Mouse (Mus musculus): ENCODE results near the gene Shd. TPM values are rescaled to one million over a fixed set of nuclear protein-coding genes. Genes with fewer than 3 reads are reported as not detected.

The Shd gene
- total and polyA plus RNA-seq, 3 experiments: 0.31 to 0.89 TPM; not detected in 1

- no peaks in the 10 kb centered on the region for H3K27me3 ChIP-seq (ENCODE audit: control insufficient read depth in 1 of 2, insufficient read depth in 2 of 2, low read length in 2 of 2)
- no peaks in the 10 kb centered on the region; a peak in 1 of 4 replicates for H3K36me3 ChIP-seq (ENCODE audit: control insufficient read depth in 1 of 2, insufficient read depth in 2 of 2, low read length in 2 of 2)
- H3K4me3 ChIP-seq (ENCODE audit: control insufficient read depth in 1 of 2, insufficient read depth in 1 of 2, low read depth in 2 of 2, low read length in 2 of 2): no peak overlapping the region
- no peaks in the 10 kb centered on the region for H3K9me3 ChIP-seq (replicated peaks; ENCODE audit: insufficient read depth, low read length)
- no peak for TF ChIP-seq E2F4 (IDR thresholded peaks at IDR 0.05; ENCODE audit: borderline replicate concordance, low read depth, low read length)
- no peak for TF ChIP-seq ZNF384 (IDR thresholded peaks at IDR 0.05; ENCODE audit: low read depth, low read length)
- no peak overlapping the region for H3K9ac ChIP-seq (ENCODE audit: control insufficient read depth, low read depth, low read length, poor library complexity, severe bottlenecking)
- no peak for DNase-seq (ENCODE audit: low read depth, low spot score)
- no peak overlapping the region for H3K27ac ChIP-seq (ENCODE audit: control insufficient read depth, low read depth, low read length)
- H3K4me1 ChIP-seq (ENCODE audit: control insufficient read depth in 1 of 2, insufficient read depth in 2 of 2, low read length in 2 of 2): no peaks in the 10 kb centered on the region
- no peaks in the 10 kb centered on the region for H3K79me2 ChIP-seq (ENCODE audit: control insufficient read depth, insufficient read depth, low read length, poor library complexity)
Measured at GRCm38 (mm10) chr17:55968210-55968609, 2.1 kb upstream of the Shd start.

- H3K36me3 ChIP-seq (ENCODE audit: control insufficient read depth in 1 of 2, insufficient read depth in 2 of 2, low read length in 2 of 2): no peaks in the 10 kb centered on the region; a peak in 1 of 4 replicates
- no peak overlapping the region for H3K9ac ChIP-seq (ENCODE audit: control insufficient read depth, low read depth, low read length, poor library complexity, severe bottlenecking)
- TF ChIP-seq CHD2 (IDR thresholded peaks at IDR 0.05; ENCODE audit: low read length): no peak
- peak; percentile 24; the same call in 1 of the 2 replicates for TF ChIP-seq POLR2AphosphoS2 (IDR thresholded peaks at IDR 0.05; ENCODE audit: low read length)
- TF ChIP-seq USF1 (IDR thresholded peaks at IDR 0.05; ENCODE audit: low read depth, low read length): no peak
- no peak for TF ChIP-seq TCF12 (IDR thresholded peaks at IDR 0.05; ENCODE audit: low read depth, low read length)
- TF ChIP-seq RCOR1 (IDR thresholded peaks at IDR 0.05; ENCODE audit: low read depth, low read length): no peak
- no peak for DNase-seq (ENCODE audit: low read depth, low spot score)
- no peaks in the 10 kb centered on the region for H3K27me3 ChIP-seq (ENCODE audit: control insufficient read depth in 1 of 2, insufficient read depth in 2 of 2, low read length in 2 of 2)
- H3K27ac ChIP-seq (ENCODE audit: control insufficient read depth, low read depth, low read length): no peak overlapping the region
- no peaks in the 10 kb centered on the region for H3K4me1 ChIP-seq (ENCODE audit: control insufficient read depth in 1 of 2, insufficient read depth in 2 of 2, low read length in 2 of 2)
- H3K4me3 ChIP-seq (ENCODE audit: control insufficient read depth in 1 of 2, insufficient read depth in 1 of 2, low read depth in 2 of 2, low read length in 2 of 2): no peak overlapping the region
- H3K79me2 ChIP-seq (ENCODE audit: control insufficient read depth, insufficient read depth, low read length, poor library complexity): no peaks in the 10 kb centered on the region
- no peaks in the 10 kb centered on the region for H3K9me3 ChIP-seq (replicated peaks; ENCODE audit: insufficient read depth, low read length)
Measured at GRCm38 (mm10) chr17:55969560-55969959, 707 bp upstream of the Shd start.

GRCm38 (mm10) chr17:55971453-55971852, 1.2 kb downstream of the Shd start:
- Histone ChIP-seq H3K27ac (ENCODE audit: control insufficient read depth, low read depth, low read length) (no peak overlapping the region), H3K9me3 (replicated peaks; ENCODE audit: insufficient read depth, low read length) (no peaks in the 10 kb centered on the region), H3K36me3 (ENCODE audit: control insufficient read depth in 1 of 2, insufficient read depth in 2 of 2, low read length in 2 of 2) (no peaks in the 10 kb centered on the region), H3K4me3 (ENCODE audit: control insufficient read depth in 1 of 2, insufficient read depth in 1 of 2, low read depth in 2 of 2, low read length in 2 of 2) (no peak overlapping the region), H3K27me3 (ENCODE audit: control insufficient read depth in 1 of 2, insufficient read depth in 2 of 2, low read length in 2 of 2) (no peaks in the 10 kb centered on the region), H3K4me1 (ENCODE audit: control insufficient read depth in 1 of 2, insufficient read depth in 2 of 2, low read length in 2 of 2) (no peaks in the 10 kb centered on the region), H3K9ac (ENCODE audit: control insufficient read depth, low read depth, low read length, poor library complexity, severe bottlenecking) (no peak overlapping the region), H3K79me2 (ENCODE audit: control insufficient read depth, insufficient read depth, low read length, poor library complexity) (no peaks in the 10 kb centered on the region)
- DNase-seq (ENCODE audit: low read depth, low spot score): no peak
- TF ChIP-seq JUND (IDR thresholded peaks at IDR 0.05; ENCODE audit: low read depth, low read length) (no peak), ZKSCAN1 (IDR thresholded peaks at IDR 0.05; ENCODE audit: low read depth, low read length) (no peak), NRF1 (IDR thresholded peaks at IDR 0.05; ENCODE audit: insufficient read depth, low read depth, low read length, poor library complexity, severe bottlenecking) (no peak)
